Mouse (Mus musculus) liver, adult 2 months (tissue): ENCODE data around the gene Helz2. TPM values are rescaled to one million over a fixed set of nuclear protein-coding genes. Genes with fewer than 3 reads are reported as not detected.

Source experiments
- DNase-seq: peaks from one replicate; pipeline ENCODE4 v3.0.0-alpha.2; 2011; ENCODE audit warnings: low read depth, low spot score; ENCODE audit errors: extremely low read depth
- H3K27ac ChIP-seq: fragments of 200-500 bp; replicated peaks from 2 replicates; pipeline ENCODE4 v1.5.1; 2012; ENCODE audit warnings: low read depth, mild to moderate bottlenecking, control low read depth, inconsistent platforms, low read length; ENCODE audit not compliant: insufficient read depth
- H3K27me3 ChIP-seq: fragments of 200-500 bp; 2 replicates; pipeline ENCODE4 v1.6.1; 2012; ENCODE audit warnings: mild to moderate bottlenecking, moderate library complexity, low read length, inconsistent platforms; ENCODE audit not compliant: control insufficient read depth, insufficient read depth
- H3K36me3 ChIP-seq: fragments of 200-500 bp; 2 replicates; pipeline ENCODE4 v1.6.1; 2012; ENCODE audit warnings: low read length, inconsistent platforms; ENCODE audit not compliant: control insufficient read depth, insufficient read depth
- H3K4me1 ChIP-seq: fragments of 200-500 bp; 2 replicates; pipeline ENCODE4 v1.6.1; 2011; ENCODE audit warnings: low read length; ENCODE audit not compliant: control insufficient read depth, insufficient read depth
- H3K4me3 ChIP-seq: fragments of 200-500 bp; 2 replicates; pipeline ENCODE4 v1.5.1; 2011; ENCODE audit warnings: low read depth, mild to moderate bottlenecking, control low read depth, low read length, moderate library complexity; ENCODE audit not compliant: insufficient read depth
- H3K79me2 ChIP-seq: fragments of 200-500 bp; 2 replicates; pipeline ENCODE4 v1.6.1; 2012; ENCODE audit warnings: inconsistent platforms, mild to moderate bottlenecking, low read length, moderate library complexity; ENCODE audit not compliant: control insufficient read depth, insufficient read depth
- H3K9ac ChIP-seq: fragments of 200-500 bp; 2 replicates; pipeline ENCODE4 v1.6.1; 2012; ENCODE audit warnings: low read depth, mild to moderate bottlenecking, control low read depth, inconsistent platforms, low read length
- CTCF ChIP-seq: fragments of 200-500 bp; IDR thresholded peaks from 2 replicates; pipeline ENCODE4 v1.5.1; 2011; ENCODE audit warnings: low read depth, low read length, control low read depth
- POLR2A ChIP-seq: fragments of 200-500 bp; IDR thresholded peaks from 2 replicates; pipeline ENCODE4 v1.6.1; 2011; ENCODE audit warnings: low read length, control low read depth; ENCODE audit not compliant: insufficient read depth; ENCODE audit errors: extremely low read depth
- WGBS: fragments of 180-500 bp; shearing (Covaris S2); methylation state at CpG from one replicate; pipeline ENCODE4 v1.1.7; 2018; 5-methylcytosine and 5-hydroxymethylcytosine counted together
- polyA plus RNA-seq: library from polyadenylated mRNA; depleted of rRNA; stranded (reverse); fragments of >200 nt; gene quantifications from 2 replicates; pipeline ENCODE4 v1.2.3, GENCODE M21; 2012
- total RNA-seq: library from RNA; depleted of rRNA; stranded (reverse); fragments of >200 nt; gene quantifications from 2 replicates; pipeline ENCODE4 v1.2.3, GENCODE M21; 2014

Helz2 gene
- total and polyA plus RNA-seq, 2 experiments = 20.3 to 65.9 TPM

GRCm38 (mm10) chr2:181286629-181287337 lies 45.0 kb upstream of the Helz2 start:
- Histone ChIP-seq H3K27me3 (no peaks in the 10 kb centered on the region), H3K27ac (peak overlapping the region; percentile 100), H3K36me3 (peaks cover 5% of the 10 kb centered on the region; the same call in 1 of the 2 replicates), H3K4me3 (peak overlapping the region; percentile 100), H3K79me2 (peaks cover 19% of the 10 kb centered on the region; the same call in 1 of the 2 replicates), H3K9ac (peak overlapping the region; percentile 99), H3K4me1 (peaks cover 11% of the 10 kb centered on the region)
- no peak for DNase-seq
- TF ChIP-seq POLR2A = no peak
- TF ChIP-seq CTCF = no peak
- 30% methylated on average over 6 of the region's 6 CpGs for WGBS

DNA sequence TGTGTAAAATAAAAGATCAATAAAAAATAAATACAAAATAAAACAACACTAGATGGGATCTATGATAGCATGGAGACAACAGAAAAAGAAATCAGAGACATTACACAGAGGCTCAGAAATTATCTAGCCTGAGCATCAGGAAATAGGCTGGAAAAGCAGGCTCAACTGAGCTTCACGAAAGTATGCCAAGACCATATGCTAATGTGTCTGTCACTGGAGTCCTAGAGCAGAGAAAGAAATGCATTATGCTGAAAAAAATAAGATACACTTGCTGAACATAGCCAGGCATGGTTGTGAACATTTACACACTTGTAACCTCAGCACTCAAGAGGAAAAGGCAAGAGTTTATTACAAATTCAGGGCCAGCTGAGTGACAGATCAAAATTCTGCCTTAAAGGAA lies 38.1 kb upstream of the Helz2 start:
- Histone ChIP-seq H3K27ac (no peak overlapping the region), H3K27me3 (no peaks in the 10 kb centered on the region), H3K9ac (no peak overlapping the region), H3K79me2 (peaks cover 4% of the 10 kb centered on the region; the same call in 1 of the 2 replicates), H3K36me3 (peaks cover 16% of the 10 kb centered on the region), H3K4me1 (peaks cover 8% of the 10 kb centered on the region), H3K4me3 (no peak overlapping the region)
- whole genome bisulfite sequencing = 40% methylated on average over 1 of the region's 1 CpGs
- no peak for DNase-seq
- no peak for TF ChIP-seq POLR2A
- TF ChIP-seq CTCF = no peak

DNA sequence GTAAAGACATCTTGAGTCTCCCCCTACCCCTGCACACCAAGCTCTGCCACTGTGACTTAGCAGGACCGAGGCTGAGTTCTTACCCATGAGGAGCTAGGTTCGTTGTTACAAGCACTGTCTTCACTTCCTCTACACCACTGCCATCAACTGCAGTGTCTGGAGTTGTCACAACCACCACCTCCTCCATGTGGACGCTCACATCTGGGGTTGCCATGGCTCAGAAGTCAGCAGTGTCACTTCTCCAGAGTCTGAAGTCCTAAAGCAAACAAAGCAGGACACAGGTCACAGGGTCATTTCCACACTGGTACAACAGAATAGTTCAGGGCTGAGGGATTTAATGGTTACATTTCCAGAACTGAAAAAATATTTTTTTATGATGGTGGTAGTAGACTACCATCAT lies 36.0 kb upstream of the Helz2 start:
- Histone ChIP-seq H3K9ac (no peak overlapping the region), H3K4me3 (no peak overlapping the region), H3K4me1 (peaks cover 8% of the 10 kb centered on the region), H3K79me2 (peaks cover 9% of the 10 kb centered on the region; the same call in 1 of the 2 replicates), H3K36me3 (peaks cover 17% of the 10 kb centered on the region), H3K27ac (peak overlapping the region; percentile 27), H3K27me3 (no peaks in the 10 kb centered on the region)
- TF ChIP-seq POLR2A (no peak), CTCF (no peak)
- 15% methylated on average over 3 of the region's 3 CpGs for WGBS
- peak; percentile 89 for DNase-seq

DNA sequence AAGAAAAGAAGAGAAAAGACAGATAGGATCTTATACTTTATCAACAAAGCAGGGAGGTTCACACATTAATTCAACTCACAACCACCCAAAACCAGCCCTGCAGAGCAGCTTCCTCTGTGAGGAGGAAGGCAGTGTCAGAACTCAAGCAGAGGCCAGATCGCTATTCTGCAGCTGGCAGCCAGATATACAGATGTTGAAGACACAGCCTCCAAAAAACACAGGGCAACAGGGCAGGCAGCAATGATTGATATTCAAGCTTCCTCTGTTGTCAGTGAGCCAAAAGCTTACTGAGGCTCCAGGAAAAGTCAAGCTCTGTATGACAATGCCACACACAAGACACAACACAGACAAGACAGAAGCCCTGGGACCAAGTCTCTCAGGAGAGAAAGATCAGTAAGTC lies 34.9 kb upstream of the Helz2 start:
- DNase-seq = peak; percentile 77
- peaks cover 8% of the 10 kb centered on the region for H3K4me1 ChIP-seq
- H3K36me3 ChIP-seq = peaks cover 19% of the 10 kb centered on the region
- WGBS = 10% methylated on average over 1 of the region's 1 CpGs
- peaks cover 9% of the 10 kb centered on the region; the same call in 1 of the 2 replicates for H3K79me2 ChIP-seq
- TF ChIP-seq POLR2A (no peak), CTCF (no peak)
- no peaks in the 10 kb centered on the region for H3K27me3 ChIP-seq
- H3K4me3 ChIP-seq = no peak overlapping the region
- H3K9ac ChIP-seq = no peak overlapping the region
- no peak overlapping the region for H3K27ac ChIP-seq

- Histone ChIP-seq H3K4me1 (peaks cover 8% of the 10 kb centered on the region), H3K36me3 (peaks cover 27% of the 10 kb centered on the region), H3K79me2 (peaks cover 15% of the 10 kb centered on the region), H3K27me3 (no peaks in the 10 kb centered on the region), H3K9ac (no peak overlapping the region), H3K4me3 (no peak overlapping the region), H3K27ac (no peak overlapping the region; the same call in 1 of the 2 replicates)
- DNase-seq = peak; percentile 51
- TF ChIP-seq POLR2A (no peak), CTCF (no peak)
- 85% methylated on average over 4 of the region's 4 CpGs for WGBS
Observed at GRCm38 (mm10) chr2:181274639-181275038, 32.8 kb upstream of the Helz2 start.

GRCm38 (mm10) chr2:181273829-181274228 lies 32.0 kb upstream of the Helz2 start:
- H3K27ac ChIP-seq = no peak overlapping the region; the same call in 1 of the 2 replicates
- TF ChIP-seq CTCF (no peak), POLR2A (no peak)
- H3K4me3 ChIP-seq = no peak overlapping the region
- H3K79me2 ChIP-seq = peaks cover 15% of the 10 kb centered on the region
- H3K9ac ChIP-seq = no peak overlapping the region
- peaks cover 15% of the 10 kb centered on the region for H3K4me1 ChIP-seq
- H3K27me3 ChIP-seq = no peaks in the 10 kb centered on the region
- WGBS = 80% methylated on average over 2 of the region's 2 CpGs
- peak; percentile 43 for DNase-seq
- peaks cover 27% of the 10 kb centered on the region for H3K36me3 ChIP-seq
